Mouse (Mus musculus) mouse trophoblast stem cell (cell line): ENCODE measurements around the gene Samd1.

Experiments
- in situ Hi-C, 2 experiments: fragments of 300-500 bp; cut with MseI, MboI; formaldehyde crosslinking; loops; 2 replicates in 1 of 2; 3 replicates in 1 of 2; pipeline ENCODE4 v1.15.1; 2025

Gene Samd1

DNA sequence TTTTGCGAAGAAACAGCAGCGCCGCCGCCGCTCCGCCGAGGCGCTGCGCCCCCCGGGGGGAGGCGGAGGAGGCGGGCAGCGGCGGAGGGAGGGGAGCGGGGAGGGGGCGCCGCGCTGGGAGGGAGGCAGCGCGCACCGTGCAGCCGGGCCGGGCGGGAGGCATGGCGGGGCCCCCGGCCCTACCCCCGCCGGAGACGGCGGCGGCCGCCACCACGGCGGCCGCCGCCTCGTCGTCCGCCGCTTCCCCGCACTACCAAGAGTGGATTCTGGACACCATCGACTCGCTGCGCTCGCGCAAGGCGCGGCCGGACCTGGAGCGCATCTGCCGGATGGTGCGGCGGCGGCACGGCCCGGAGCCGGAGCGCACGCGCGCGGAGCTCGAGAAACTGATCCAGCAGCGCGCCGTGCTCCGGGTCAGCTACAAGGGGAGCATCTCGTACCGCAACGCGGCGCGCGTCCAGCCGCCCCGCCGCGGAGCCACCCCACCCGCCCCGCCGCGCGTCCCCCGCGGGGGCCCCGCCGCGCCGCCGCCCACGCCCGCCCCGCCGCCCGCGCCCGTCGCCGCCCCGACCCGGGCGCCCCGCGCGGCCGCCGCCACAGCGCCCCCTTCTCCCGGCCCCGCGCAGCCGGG lies at the start of gene Samd1:
Gene Samd1, plus strand, starts transcription at position 162 of the 631 bp plus-strand sequence.
- in situ Hi-C loops, result no loop called here

- in situ Hi-C loops, result no loop called here
These were observed 42.7 kb upstream of the Samd1 start for GRCm38 (mm10) chr8:83954749-83955105.

DNA sequence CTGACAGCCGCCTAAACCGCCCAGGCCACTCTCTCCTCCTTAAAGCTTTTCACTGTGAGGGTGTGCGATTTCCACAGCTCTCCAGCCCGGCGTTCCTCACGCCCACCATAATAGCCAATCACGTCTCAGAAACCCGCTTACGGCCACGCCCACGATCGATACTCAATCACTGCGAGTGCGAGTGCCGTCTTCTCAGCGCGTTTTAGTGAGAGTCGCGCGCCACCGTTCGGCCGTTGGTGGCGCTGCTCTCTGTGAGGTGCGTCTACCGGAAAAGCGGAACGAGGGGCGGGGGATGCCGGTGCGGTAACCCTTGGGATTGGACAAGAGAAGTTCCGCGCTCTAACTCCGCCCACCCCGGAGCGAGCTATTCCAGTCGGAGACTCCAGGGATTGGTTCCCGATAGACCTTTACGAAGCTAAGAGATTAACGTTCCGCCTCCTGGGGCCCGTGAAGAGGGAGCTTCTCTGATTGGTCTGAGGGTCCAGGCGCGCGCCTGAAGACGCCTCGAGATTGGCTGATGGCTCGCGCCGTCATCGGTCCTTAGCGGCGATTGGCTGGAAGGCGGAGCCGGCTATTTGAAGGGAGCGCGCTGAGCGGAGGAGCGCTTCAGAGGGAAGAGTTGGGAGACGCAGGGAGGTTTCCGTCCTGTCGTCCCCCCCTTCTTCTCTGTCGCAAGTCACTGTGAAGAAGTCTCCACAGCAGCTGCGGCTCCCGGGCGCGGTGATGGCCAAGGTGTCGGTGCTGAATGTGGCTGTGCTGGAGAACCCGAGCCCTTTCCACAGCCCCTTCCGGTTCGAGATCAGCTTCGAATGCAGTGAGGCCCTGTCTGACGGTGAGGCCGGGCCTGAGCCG lies 42.1 kb upstream of the Samd1 start, which contains the start of the genes Gm10644 and Asf1b:
Gene Gm10644, minus strand, starts transcription at position 100 of the 852 bp plus-strand sequence.
Gene Asf1b, plus strand, starts transcription at position 402 of the 852 bp plus-strand sequence.
- in situ Hi-C loops, result no loop called here

DNA sequence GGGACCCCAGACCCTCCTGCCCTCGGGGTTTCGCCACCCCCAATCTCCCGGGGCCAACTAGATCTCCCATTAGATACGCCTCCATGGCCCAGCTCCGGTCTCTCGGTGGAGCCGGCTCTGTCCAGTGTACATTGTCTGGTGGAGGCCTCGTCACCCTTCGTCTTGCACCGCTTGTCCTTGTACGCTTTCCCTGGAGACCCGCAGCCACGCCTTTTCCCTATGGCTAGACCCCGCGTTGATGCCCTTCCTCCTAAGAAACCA lies 41.6 kb upstream of the Samd1 start:
- in situ Hi-C loops, result no loop called here

DNA sequence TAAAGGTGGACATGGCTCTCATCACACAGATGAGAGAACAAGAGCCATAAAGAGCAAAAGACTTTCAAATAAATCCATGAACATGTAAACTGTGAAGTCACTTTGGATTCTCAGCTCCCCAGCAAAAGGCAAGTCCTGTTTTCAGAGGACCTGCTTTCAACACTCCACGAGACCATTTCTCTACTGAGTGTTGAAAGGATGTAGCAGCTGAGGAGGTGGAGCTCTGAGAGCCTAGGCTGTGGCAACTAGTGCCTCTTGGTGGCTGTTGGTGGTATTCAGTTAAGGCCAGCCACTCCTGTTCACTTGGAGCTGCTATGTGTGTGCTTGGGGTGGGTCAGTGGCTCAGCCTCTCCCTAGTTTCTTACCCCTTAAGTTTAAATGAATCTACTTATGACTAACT lies 40.7 kb upstream of the Samd1 start:
- in situ Hi-C loops, result no loop called here

GRCm38 (mm10) chr8:83964015-83964765 lies 33.3 kb upstream of the Samd1 start:
- in situ Hi-C loops, result no loop called here

- in situ Hi-C loops, result no loop called here
These were observed 29.8 kb upstream of the Samd1 start for GRCm38 (mm10) chr8:83967701-83968100.

DNA sequence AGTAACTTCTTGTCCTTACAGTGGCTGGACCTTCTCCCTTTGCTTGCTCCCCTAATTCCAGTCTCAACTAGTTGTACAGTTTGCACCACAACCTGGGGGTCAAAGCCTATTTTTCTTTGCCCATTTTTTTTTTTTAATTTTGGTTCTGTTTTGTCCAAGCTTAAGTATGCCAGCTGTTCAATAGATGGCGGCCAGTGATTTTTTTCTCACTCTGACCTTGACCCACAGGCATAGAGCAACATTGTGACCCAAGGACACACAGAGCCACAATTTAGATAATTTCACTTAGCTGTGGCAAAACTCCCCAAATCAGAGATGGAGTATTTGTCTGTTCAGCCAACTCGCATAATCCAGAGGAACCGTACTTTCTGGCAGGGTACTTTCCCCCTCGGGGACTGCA lies 26.4 kb upstream of the Samd1 start:
- in situ Hi-C loops, result no loop called here

- in situ Hi-C loops, result no loop called here
These were observed 25.8 kb upstream of the Samd1 start for GRCm38 (mm10) chr8:83971661-83972060.

DNA sequence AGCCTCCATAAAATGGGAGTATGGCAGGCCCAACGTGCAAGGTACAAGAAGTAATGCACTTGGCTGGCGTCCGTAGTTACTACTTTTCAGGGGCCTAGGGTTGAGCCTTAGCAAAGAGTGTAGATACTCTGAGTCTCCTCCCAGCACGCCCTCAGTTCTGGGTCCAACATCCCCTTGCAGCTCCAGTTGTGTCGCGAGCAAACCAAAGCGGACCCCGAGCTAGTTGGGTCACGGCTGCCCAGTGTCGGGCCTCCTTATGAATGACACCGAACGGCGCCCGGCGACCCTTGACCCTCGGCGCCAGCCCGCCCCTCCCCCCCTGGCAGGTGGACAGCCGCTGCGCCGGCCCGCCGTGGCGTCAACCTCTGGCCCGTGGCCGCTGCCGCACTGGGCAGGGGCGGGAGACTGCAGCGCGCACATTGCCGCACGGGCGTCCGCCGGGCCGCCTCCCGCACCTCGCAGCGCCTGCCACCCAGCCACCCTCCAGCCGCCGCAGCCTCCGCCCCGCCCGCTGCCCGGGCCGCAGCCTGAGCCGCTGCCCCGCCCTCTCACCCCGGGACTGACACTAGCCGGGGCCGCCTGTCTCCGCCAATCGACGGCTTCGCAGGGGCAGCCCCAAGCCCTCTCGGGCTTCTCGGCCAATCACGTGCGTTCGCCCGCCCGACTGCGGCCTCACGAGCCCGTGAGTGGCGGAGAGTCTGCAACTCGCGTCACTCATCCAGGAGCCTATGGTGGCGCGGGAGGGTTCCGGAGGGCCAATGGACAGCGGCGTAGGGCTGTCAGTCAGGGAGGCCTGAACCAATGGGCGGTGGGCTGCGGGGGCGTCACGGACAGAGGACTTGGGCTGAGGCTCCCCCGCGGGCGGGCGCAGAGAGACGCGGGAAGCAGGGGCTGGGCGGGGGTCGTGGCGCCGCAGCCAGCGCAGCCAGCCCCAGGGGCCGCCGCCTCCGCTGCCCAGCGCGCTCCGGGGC lies 25.0 kb upstream of the Samd1 start, which contains the start of gene Prkaca:
Gene Prkaca, plus strand, starts transcription at position 844 of the 971 bp plus-strand sequence.
- in situ Hi-C loops, result no loop called here

DNA sequence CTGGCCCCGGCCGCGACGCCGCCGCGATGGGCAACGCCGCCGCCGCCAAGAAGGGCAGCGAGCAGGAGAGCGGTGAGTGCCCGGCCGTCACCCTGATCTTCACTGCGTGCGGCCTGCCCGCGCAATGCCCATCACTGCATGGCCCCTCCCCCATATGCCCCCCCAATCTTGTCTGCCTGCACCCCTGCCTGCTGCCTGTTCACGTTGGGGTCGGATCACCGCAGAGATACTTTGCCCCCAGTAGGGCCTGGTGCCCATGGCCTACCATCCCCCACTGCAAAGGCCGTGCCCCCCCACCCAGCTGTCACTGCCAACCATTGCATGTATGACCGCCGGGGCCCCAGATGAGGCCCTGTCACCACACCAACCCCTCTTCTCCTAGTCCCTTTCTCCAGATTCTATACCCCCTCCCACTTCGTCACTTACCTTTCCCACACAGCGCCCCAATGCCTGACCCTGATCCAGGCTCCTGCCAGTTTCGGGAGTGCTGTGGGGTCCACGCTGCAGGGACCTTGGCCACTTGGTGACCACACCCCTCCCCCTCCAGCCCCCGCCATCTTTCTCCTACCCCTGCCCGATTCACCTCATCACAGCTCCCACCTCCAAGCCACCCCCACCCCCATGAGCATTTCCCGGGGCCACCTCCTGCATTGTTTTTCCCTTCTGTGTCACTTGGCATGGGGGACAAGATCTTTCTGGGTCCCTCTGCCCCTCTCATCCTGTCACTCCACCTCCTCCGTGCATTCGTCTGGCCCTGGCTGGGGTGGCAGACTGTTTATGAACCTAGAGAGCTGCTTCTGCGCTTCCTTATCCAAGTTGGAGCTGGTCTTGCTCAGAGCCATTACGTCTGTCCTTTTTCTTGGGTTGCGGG lies 24.1 kb upstream of the Samd1 start:
- in situ Hi-C loops, result no loop called here

DNA sequence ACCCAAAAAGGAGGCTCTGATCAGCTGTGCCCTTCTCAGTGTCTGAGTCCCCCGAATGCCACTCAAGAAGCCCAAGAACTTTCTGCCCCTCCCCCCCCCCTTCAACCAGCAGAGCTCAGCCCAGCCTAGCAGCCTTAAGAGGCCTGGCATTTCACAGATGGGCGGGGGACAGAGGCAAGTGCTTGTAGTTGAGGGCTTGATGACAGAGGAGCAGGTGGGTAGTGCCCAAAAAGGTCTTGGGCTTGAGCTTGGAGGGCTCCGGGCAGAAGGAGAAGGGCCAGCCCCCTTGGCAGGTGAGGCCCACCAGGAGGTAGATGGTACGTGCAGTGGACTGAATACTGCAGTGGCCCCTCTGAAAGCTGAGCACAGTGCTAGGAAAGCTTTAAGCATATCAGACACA lies 23.0 kb upstream of the Samd1 start:
- in situ Hi-C loops, result no loop called here

- in situ Hi-C loops, result no loop called here
These were observed 21.3 kb upstream of the Samd1 start for GRCm38 (mm10) chr8:83976101-83976630.

DNA sequence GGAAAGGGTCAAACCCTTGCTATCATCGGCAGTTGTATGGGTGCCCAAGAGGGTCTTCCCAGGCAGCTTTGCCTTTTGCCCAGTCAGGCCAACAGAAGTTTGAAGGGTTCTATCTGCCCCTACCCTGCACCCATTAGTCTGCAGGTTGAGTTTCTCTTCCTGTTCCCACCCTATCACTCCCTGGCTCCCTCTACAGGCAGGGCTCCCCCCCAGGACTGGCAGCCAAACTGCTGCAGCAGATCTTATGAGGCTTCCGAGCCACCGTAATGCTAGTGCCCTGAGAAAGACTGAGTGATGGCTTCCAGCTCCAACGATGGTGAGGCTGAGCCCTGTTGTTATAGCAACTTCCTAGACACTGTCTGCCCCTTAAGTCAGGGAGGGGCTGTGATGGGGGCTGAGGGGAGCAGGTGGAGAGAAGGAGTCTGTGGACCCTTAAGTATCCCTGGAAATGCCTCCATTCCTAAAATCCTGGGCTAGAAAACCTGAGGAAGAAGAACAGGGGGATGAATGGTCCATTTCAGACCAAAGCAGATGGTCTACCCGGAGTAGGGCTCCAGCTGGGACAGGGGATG lies 20.6 kb upstream of the Samd1 start:
- in situ Hi-C loops, result no loop called here

GRCm38 (mm10) chr8:83977646-83978045 lies 19.8 kb upstream of the Samd1 start:
- in situ Hi-C loops, result no loop called here

GRCm38 (mm10) chr8:83978200-83978599 lies 19.3 kb upstream of the Samd1 start:
- in situ Hi-C loops, result no loop called here

DNA sequence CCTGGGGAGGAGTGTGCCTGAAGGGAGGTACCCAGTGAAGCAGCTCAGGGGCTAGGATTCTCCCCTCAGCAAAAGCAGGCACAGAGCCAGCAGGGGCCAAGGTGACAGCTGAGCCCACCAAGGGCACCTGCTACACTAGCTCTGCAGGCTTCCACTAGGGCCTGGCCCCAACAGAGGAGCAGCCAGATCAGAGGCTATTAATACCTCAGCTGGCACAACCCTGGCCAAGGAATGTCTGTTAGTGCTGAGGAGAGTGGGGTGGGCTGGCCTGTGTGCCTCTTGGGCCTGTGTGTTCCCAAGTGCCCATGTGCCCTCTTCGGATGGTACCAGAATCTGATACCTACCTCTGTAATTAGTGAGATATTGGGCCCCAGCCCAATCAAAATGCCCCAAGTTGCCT lies 17.2 kb upstream of the Samd1 start:
- in situ Hi-C loops, result no loop called here

DNA sequence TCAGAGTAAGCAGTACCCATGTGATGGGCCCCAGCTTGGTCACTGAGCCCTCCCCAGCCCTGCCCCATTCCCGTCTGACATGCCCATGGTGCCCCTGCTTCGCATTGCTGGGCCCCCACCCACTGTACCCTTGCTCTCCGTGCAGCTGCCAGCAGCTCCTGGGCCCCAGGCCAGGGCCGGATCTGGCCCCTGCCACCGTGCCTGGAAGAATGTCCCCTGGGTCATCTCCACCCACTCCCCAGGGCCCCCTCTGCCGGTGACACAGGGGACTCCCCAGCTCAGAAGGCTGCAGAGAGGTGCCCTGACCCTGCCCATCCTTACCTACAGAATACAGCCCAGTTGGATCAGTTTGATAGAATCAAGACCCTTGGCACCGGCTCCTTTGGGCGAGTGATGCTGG lies 16.6 kb upstream of the Samd1 start:
- in situ Hi-C loops, result no loop called here

- in situ Hi-C loops, result no loop called here
These were observed 15.9 kb upstream of the Samd1 start for GRCm38 (mm10) chr8:83981533-83981932.

GRCm38 (mm10) chr8:83982449-83982848 lies 15.0 kb upstream of the Samd1 start:
- in situ Hi-C loops, result no loop called here
